Mouse (Mus musculus) left cerebral cortex, adult 2 months (tissue): ENCODE measurements around the gene Ccnl2. TPM values are rescaled to one million over a fixed set of nuclear protein-coding genes. Genes with fewer than 3 reads are reported as not detected.

ENCODE experiments used
- DNase-seq, 2 experiments: peaks; one replicate each; pipeline ENCODE4 v3.0.0; 2021 to 2022; ENCODE audit warnings: low spot score in 2 of 2, mixed read lengths in 1 of 2; ENCODE audit errors: extremely low spot score in 1 of 2
- H3K27ac ChIP-seq: fragments of 200-600 bp; 2 replicates; pipeline ENCODE4 v1.8.1; 2022
- H3K4me3 ChIP-seq: fragments of 200-600 bp; 2 replicates; pipeline ENCODE4 v1.8.1; 2022
- CTCF ChIP-seq: fragments of 200-600 bp; IDR thresholded peaks from 2 replicates; pipeline ENCODE4 v1.8.1; 2022; ENCODE audit warnings: antibody characterized with exemption, mild to moderate bottlenecking, moderate library complexity
- intact Hi-C: fragments of 180-260 bp; cut with DNase I; formaldehyde crosslinking; loops from one replicate; pipeline ENCODE4 v1.15.1; 2025
- total RNA-seq, 2 experiments: library from RNA; stranded (reverse); gene quantifications; 2 replicates each; pipeline ENCODE4 v1.2.3; 2021

The Ccnl2 gene
- total RNA-seq, 2 experiments from 2014 or later: 74.8 to 83.4 TPM

DNA sequence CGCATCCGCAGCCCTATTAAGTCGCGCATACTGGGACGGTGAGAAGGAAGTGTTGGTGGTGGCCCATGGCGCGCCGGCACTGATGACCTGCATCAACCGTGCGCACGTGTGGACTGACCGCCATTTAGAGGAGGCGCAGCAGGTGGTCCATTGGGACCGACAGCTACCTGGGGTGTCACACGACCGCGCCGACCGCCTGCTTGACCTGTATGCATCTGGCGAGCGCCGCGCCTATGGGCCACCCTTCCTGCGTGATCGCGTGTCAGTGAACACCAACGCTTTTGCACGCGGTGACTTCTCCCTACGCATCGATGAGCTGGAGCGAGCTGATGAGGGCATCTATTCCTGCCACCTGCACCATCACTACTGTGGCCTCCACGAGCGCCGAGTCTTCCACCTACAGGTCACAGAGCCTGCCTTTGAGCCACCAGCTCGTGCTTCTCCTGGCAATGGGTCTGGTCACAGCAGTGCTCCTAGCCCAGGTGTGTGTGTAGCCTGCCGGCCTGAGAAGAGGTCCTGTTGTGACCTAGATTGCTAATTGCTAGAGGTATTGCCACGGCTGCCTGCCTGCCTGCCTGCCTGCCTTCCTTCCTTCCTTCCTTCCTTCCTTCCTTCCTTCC lies 29.5 kb downstream of the Ccnl2 start:
- Histone ChIP-seq H3K27ac (no peak overlapping the region), H3K4me3 (no peak overlapping the region)
- no peak for TF ChIP-seq CTCF

DNA sequence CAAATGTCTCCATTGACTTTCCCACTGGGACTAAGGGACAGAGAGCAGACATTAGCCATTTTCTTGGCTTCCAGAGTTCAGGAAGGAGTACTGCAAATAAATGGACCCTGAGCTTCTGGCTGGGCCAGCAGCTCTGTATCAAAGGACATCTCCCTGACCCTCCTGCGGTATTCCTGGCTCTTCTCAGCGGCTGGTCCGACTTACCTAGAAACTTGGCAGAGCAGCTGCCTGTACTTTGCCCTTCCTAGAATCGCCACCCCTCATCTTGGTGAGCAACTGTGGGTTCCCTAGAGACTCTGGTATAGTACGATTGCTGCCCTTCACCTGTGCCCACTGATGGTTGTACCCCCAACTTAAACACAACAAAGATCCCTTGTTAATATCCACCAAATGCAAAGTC lies 30.9 kb downstream of the Ccnl2 start:
- Histone ChIP-seq H3K4me3 (no peak overlapping the region), H3K27ac (no peak overlapping the region)
- DNase-seq: no peak
- TF ChIP-seq CTCF: no peak
- intact Hi-C loops: no loop called here

More for the DNA sequence above, 29.5 kb downstream of the Ccnl2 start:
- DNase-seq: no peak
- intact Hi-C loops: no loop called here

DNA sequence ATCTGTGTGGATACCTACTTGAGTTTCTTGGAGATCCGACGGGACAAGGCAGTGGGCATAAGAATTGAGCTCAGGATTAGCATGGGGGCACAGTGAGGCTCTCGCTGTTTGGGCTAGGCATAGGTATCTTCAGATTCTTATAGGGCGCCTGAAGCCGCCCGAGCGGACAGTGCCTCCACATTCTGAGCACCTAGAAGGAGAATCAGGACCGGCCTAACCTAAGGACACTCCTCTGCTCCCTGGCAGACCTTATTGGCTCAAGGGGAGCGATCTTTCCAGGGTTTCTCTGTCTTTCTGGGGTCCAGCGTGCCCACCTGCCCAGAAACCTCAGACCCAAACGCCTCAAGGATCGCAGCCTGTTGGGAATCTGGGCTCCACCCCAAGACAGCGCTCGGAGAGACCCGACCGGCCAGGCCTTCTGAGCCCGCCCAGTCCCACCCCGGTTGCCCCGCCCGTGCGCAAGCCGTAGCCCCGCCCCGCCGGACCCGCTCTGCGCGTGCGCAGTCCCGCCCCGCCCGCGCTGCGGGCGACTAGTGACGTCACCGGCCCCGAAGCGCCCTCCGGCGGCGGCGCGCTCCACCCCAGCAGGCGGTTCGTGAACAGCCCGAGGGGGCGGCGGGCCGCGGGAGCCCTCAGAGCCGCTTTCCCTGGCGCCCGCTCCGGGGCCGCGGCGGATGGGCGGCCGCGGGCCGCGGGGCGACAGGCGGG lies 34.7 kb downstream of the Ccnl2 start, which contains the start of gene Dvl1:
Dvl1 (plus strand) TSS at position 532 of the 708 bp plus-strand sequence.
- peak within 1 kb of the TSS; percentile 77 for H3K4me3 ChIP-seq
- H3K27ac ChIP-seq: peak within 1 kb of the TSS; percentile 91
- peak; percentile 94 to 99 for DNase-seq
- peak; percentile 51 for TF ChIP-seq CTCF
- intact Hi-C loops: loop anchor here (2.0 kb wide), 1 partner anchor 16 kb away; the partner anchor contains the start of gene Aurkaip1

DNA sequence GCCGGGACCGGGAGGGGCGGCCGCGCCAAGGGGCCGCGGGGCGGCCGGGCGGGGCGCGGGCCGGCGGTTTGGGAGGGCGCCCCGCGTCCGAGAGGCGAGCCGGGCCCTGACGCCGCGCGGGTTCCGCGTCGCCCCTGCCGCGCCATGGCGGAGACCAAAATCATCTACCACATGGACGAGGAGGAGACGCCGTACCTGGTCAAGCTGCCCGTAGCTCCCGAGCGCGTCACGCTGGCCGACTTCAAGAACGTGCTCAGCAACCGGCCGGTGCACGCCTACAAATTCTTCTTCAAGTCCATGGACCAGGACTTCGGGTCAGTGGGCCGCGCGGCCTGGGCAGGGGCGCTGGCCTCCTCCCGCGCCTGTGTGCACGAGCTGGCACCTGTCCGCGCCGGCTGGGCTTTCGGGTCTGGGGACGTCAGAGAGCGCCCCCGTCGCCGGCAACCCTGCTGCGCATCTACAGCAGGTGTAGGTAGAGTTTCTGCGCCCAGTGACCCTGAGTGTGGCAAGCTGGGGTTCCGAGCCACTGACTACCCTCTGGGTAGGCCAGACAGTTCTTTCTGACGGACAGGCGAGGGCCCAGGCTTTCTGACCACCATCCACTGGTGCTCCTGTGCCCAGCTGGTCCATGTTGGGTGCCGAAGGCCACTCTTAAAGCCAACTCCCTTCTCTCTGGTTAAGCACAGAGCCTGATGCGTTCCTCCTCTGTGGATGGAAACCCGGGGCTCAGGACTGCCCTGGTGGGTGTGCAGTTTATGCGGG lies 35.5 kb downstream of the Ccnl2 start:
- peak in 1 of 2 experiments; percentile 32 for DNase-seq
- Histone ChIP-seq H3K4me3 (peak overlapping the region; percentile 77), H3K27ac (peak overlapping the region; percentile 75)
- intact Hi-C loops: loop anchor here (2.0 kb wide), 1 partner anchor 17 kb away; the partner anchor contains the start of gene Aurkaip1
- no peak for TF ChIP-seq CTCF

DNA sequence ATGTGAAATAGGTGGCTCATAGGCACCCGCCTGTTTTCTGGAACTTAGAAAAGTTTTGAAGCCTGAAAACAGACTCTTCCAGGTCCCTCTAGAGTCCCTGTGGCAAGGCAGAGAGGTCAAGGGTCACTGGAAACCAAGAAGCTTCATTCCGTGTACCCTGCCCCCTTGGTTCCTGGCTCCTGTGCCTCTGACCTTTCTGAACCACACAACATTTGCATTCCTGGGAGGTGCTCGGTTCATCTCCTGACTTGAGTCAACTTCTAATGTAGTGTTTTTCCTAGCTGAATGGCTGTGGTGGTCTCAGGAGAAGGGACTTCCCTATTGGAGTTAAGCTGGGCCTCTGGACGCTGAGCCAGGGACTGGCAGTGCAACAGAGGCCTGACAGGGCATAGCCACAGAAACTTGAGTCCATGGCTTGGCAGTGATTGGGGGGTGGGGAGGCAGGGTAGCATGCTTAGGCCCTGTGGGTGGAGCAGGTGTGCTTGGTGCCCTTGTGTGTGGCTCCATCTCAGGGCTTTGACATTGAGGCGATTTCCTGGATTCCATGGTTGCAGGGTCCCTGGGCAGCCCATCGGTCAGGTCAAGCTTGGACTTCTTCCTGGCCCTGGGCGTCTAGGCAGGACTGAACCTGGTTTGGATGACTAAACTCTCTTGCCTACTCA lies 36.3 kb downstream of the Ccnl2 start:
- TF ChIP-seq CTCF: no peak
- Histone ChIP-seq H3K4me3 (peak overlapping the region; percentile 77), H3K27ac (no peak overlapping the region; the same call in 1 of the 2 replicates)
- intact Hi-C loops: no loop called here
- DNase-seq: no peak

DNA sequence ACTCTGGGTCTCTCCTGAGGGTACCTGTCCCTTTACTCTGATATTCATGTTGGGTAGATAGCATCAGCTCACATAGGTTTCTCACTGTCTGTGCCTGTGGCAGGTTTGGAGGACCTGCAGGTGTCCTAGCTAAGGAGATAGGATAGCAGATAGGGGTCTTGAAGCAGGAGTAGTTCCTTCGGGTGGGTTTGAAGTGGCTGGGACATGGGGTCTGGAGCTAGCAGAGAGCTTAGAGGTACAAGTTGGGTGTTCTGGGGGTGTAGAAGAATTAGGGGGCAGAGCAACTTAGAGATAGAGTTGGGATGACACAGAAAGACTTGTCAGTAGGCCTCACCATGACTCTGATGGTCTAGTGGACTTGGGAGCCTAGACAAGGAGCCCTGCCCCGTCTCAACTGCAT lies 37.1 kb downstream of the Ccnl2 start:
- H3K4me3 ChIP-seq: no peak overlapping the region
- intact Hi-C loops: no loop called here
- TF ChIP-seq CTCF: no peak
- no peak for DNase-seq
- no peak overlapping the region for H3K27ac ChIP-seq

DNA sequence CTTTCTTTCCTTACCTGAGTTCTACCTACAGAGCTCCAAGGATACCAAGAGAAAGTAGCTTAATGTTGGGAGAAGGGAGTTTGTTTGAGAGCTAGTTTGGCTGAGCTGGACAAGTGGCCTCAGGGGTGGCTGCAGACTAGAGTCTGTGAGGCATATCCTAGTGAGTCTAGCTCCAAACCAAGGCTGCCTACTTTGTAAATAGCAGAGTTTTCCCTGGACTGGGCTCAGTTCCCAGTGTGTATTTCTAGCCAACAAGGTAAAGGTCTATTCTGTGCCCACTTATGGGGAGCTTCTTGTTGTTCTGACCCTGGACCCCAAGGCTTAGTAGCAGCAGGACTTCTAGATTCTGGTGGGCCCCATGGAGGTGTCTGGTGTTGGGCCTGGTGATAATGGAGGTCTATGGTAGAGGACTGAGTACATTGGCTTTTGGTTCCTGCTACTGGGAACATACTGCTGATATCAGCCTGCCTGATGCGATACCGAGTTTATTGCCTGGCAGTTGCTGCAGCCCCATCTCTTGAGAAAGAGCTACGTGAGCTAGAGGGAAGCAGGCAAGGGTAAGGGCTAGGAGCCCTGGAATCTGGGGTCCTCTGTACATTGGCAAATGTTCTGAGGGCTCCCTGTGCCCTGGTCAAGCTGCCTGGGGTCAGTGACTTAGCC lies 37.6 kb downstream of the Ccnl2 start:
- TF ChIP-seq CTCF: no peak
- no peak for DNase-seq
- intact Hi-C loops: no loop called here
- H3K4me3 ChIP-seq: no peak overlapping the region
- H3K27ac ChIP-seq: no peak overlapping the region

DNA sequence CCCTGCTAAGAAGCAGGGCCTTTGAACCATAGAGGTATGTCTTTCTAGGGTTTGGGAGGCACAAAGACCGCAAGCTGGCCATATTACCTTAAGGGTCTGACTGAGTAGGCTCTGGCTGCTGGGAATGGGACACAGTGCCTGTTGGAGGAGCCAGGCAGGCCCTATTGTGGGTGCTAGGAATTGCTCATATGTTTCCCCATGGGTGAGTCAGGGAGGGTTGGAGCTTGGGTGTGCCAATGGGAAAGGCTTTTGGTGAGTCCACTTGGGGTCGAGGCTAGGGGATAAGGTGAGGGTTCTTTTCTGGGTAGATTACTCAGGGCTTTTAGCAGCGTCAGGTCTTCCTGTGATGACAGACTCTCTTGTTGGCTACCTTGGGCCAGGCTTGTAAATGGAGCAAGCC lies 39.1 kb downstream of the Ccnl2 start:
- TF ChIP-seq CTCF: no peak
- no peak overlapping the region for H3K27ac ChIP-seq
- no peak overlapping the region for H3K4me3 ChIP-seq
- intact Hi-C loops: no loop called here
- no peak for DNase-seq

DNA sequence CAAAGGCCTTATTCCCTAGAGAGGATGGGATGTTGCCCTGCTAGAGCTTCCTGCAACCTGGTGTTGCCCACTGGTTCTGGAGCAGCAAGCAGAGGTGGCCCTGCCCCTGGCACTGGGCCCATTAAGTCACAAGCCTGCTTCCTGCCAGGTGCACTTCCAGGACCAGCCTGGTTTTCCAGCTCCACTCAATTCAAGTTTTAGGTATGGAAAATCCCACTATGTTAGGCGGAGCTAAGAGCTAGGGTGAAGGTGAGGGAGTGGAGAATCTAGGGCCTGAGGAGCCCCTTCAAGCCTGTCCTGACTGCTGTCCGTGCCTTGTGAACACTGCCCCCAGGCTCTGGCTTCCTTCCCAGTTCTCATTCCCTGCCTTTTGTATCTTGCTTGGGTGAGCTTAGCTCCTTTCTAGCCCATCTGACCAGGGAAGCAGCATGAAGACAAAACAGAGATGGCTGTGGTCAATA lies 39.7 kb downstream of the Ccnl2 start:
- no peak overlapping the region for H3K27ac ChIP-seq
- no peak for TF ChIP-seq CTCF
- intact Hi-C loops: no loop called here
- no peak for DNase-seq
- H3K4me3 ChIP-seq: no peak overlapping the region

DNA sequence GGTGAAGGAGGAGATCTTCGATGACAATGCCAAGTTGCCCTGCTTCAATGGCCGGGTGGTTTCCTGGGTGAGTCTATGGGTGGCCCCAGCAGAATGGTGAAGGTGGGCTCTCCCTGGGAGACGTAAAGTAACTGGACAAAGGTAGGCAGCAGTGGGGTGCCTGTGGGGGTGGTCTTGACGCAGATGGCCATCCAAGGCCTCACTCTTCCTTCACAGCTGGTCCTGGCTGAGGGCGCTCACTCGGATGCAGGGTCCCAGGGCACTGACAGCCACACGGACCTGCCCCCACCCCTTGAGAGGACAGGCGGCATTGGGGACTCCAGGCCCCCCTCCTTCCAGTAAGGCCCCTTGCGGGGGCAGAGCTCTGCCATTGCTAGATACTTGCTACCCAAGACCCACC lies 41.1 kb downstream of the Ccnl2 start:
- TF ChIP-seq CTCF: no peak
- Histone ChIP-seq H3K27ac (no peak overlapping the region), H3K4me3 (no peak overlapping the region)
- intact Hi-C loops: no loop called here
- no peak for DNase-seq

DNA sequence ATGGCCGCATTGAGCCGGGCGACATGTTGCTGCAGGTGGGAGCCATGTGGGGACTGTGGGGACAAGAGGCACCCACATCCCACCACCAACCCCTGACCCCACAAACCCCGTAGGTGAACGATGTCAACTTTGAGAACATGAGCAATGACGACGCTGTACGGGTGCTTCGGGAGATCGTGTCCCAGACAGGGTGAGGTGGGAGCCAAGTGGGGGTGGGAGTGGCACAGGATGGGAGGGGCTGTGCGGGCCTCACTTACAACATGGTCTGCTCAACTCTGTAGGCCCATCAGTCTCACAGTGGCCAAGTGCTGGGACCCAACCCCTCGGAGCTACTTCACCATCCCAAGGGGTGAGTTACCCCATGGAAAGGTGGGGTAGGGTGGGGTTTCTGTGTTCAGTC lies 42.7 kb downstream of the Ccnl2 start:
- DNase-seq: no peak
- H3K4me3 ChIP-seq: no peak overlapping the region
- intact Hi-C loops: no loop called here
- no peak for TF ChIP-seq CTCF
- H3K27ac ChIP-seq: no peak overlapping the region
